Mouse (Mus musculus) embryonic facial prominence, embryonic 14.5 days (tissue): ENCODE measurements at regions not wholly inside any gene's neighbourhood (a gene's known extent, or its start where the extent isn't known, plus 50 kb on each side); places are given as distances from the start of the nearest gene placed in this dataset.

Experiments
- ATAC-seq: fragments of 200-750 bp; cut with Nextera tagmentation; 2 replicates; pipeline ENCODE4 v1.8.0; 2017; ENCODE audit warnings: low read depth, moderate number of reproducible peaks, moderate TSS enrichment
- DNase-seq: peaks from one replicate; pipeline ENCODE4 v3.0.0-alpha.2; 2015; ENCODE audit warnings: low spot score
- H3K27ac ChIP-seq: fragments of 300-500 bp; sonication (generic); replicated peaks from 2 replicates; pipeline ENCODE4 v1.5.1; 2014; ENCODE audit warnings: low read depth, mild to moderate bottlenecking, low read length, moderate library complexity
- H3K27me3 ChIP-seq: fragments of 300-500 bp; sonication (generic); replicated peaks from 2 replicates; pipeline ENCODE4 v1.6.1; 2014; ENCODE audit warnings: low read length; ENCODE audit not compliant: control insufficient read depth, insufficient read depth
- H3K36me3 ChIP-seq: fragments of 300-500 bp; sonication (generic); 2 replicates; pipeline ENCODE4 v1.6.1; 2014; ENCODE audit warnings: low read length, mixed read lengths; ENCODE audit not compliant: control insufficient read depth, insufficient read depth
- H3K4me1 ChIP-seq: fragments of 300-500 bp; sonication (generic); 2 replicates; pipeline ENCODE4 v1.6.1; 2014; ENCODE audit warnings: antibody characterized with exemption, low read length; ENCODE audit not compliant: control insufficient read depth, insufficient read depth
- H3K4me2 ChIP-seq: fragments of 300-500 bp; sonication (generic); 2 replicates; pipeline ENCODE4 v1.6.1; 2014; ENCODE audit warnings: low read depth, mild to moderate bottlenecking, low read length, moderate library complexity, mixed read lengths
- H3K4me3 ChIP-seq: fragments of 300-500 bp; sonication (generic); 2 replicates; pipeline ENCODE4 v1.5.1; 2014; ENCODE audit warnings: low read depth, mild to moderate bottlenecking, low read length
- H3K9ac ChIP-seq: fragments of 300-500 bp; sonication (generic); 2 replicates; pipeline ENCODE4 v1.6.1; 2014; ENCODE audit warnings: low read depth, mild to moderate bottlenecking, low read length, moderate library complexity, mixed read lengths
- H3K9me3 ChIP-seq: fragments of 300-500 bp; sonication (generic); 2 replicates; pipeline ENCODE4 v1.6.1; 2016; ENCODE audit warnings: low read length; ENCODE audit not compliant: control insufficient read depth
- WGBS: fragments of 180-500 bp; shearing (Covaris S2); extraction: QIAGEN DNeasy Blood & Tissue Kit; methylation state at CpG from one replicate; pipeline ENCODE4 v1.1.7; 2014; 5-methylcytosine and 5-hydroxymethylcytosine counted together

DNA sequence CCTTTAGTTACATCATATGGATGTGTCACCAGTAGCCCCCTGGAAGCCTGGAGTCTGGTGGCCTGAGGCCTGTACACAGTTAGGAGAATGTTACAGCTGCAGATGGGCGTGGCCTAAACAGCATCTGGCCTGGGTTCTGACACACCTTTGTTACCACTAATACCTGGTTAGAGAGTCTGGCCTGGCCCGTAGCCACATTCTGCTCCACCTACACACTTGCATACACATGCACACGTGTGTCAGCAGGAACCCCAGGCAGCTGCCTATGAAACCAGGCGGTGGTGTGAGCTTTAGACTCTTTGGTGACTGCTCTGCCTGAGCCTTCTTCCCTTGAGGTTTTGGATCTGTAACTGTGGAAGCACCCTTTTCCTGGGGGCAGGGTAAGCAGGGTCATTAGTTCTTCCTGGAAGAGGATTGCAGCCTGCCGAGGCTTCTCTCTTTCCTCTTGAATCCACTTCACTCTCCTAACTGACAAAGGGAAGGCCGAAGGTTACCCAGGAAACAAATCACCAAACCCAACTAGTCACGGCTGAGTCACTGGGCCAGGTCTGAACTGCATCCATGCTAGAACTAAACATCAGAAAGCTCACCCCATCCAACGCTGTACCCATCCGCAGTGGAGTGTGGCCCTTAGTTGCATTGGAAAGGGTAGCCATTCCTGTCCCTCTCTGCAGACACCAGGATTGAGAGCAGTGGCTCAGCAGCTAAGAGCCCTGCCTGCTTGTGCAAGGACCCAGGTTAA is 71.8 kb upstream of the Mrps10 start:
- H3K9ac ChIP-seq, result no peak overlapping the region
- 80% methylated on average over 9 of the region's 9 CpGs for WGBS
- H3K27me3 ChIP-seq, result no peaks in the 10 kb centered on the region
- no peak overlapping the region for H3K4me3 ChIP-seq
- H3K9me3 ChIP-seq, result no peaks in the 10 kb centered on the region
- H3K27ac ChIP-seq, result no peak overlapping the region
- H3K36me3 ChIP-seq, result no peaks in the 10 kb centered on the region
- DNase-seq, result no peak
- peaks cover 18% of the 10 kb centered on the region for H3K4me1 ChIP-seq
- ATAC-seq, result no peak
- H3K4me2 ChIP-seq, result no peak overlapping the region

DNA sequence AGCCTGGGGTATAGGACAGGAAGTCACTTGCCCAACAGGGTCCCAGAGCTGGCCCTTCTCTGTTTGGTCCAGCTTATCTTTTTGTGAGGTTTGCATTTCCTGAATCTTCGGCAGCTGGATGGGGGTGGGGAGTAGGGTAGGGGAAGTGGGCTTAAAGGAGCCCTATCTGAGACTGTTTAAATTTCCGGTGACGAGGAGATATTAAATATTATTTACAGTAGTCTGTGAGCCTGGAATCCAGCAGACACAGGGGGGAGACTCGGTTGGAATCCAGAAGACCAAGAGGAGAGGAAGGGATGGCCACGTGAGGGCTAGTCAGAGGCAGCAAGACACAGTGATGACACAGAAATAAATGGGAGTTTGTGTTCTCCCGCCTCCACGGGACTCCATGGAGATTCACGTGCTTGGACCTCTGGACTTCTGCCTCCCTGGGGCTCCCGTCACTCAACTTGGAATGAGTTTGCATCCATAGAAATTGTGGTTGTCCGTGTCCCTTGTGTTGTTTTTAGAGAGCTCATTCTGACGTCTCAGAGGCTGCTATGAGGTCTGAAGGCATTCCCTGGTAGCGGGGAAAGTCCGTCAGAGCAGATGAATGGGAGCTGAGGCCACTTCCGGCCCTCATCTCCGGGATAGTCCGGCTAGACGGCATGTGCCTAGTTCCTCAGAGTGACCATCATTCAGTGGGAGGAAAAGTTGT is 73.2 kb upstream of the Mrps10 start:
- ATAC-seq, result no peak
- H3K4me3 ChIP-seq, result no peak overlapping the region
- H3K9ac ChIP-seq, result no peak overlapping the region
- DNase-seq, result no peak
- no peaks in the 10 kb centered on the region for H3K36me3 ChIP-seq
- peak overlapping the region; percentile 48 for H3K27ac ChIP-seq
- H3K27me3 ChIP-seq, result no peaks in the 10 kb centered on the region
- H3K4me2 ChIP-seq, result no peak overlapping the region
- WGBS, result 55% methylated on average over 17 of the region's 17 CpGs
- peaks cover 18% of the 10 kb centered on the region for H3K4me1 ChIP-seq
- no peaks in the 10 kb centered on the region for H3K9me3 ChIP-seq

DNA sequence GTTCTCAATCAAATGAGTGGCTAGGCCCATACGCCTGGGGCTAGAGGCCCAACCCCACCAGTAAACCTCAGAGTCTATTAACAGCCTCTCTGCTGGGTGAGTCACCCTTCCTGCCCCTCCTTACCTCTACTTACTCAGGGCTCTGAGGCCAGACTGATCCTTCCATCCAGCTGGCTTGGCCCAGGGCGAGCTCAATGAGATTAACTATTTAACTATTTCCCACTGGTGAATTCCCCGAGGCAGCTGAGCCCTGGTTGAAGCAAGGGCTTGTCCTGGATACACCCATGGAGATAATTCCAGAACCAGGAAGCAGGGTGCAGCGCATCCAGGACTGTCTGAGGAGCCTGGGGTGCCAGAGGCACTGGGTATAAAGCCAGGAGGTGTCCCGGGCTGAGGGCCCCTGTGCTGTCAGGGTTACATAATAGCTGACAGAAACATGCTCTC is 74.6 kb upstream of the Mrps10 start:
- Histone ChIP-seq H3K27me3 (no peaks in the 10 kb centered on the region), H3K9ac (no peak overlapping the region), H3K9me3 (no peaks in the 10 kb centered on the region), H3K4me1 (peaks cover 18% of the 10 kb centered on the region), H3K36me3 (no peaks in the 10 kb centered on the region), H3K4me3 (no peak overlapping the region), H3K4me2 (no peak overlapping the region), H3K27ac (no peak overlapping the region; the same call in 1 of the 2 replicates)
- WGBS, result 38% methylated on average over 5 of the region's 5 CpGs
- DNase-seq (peak; percentile 65), ATAC-seq (peak; percentile 77)

DNA sequence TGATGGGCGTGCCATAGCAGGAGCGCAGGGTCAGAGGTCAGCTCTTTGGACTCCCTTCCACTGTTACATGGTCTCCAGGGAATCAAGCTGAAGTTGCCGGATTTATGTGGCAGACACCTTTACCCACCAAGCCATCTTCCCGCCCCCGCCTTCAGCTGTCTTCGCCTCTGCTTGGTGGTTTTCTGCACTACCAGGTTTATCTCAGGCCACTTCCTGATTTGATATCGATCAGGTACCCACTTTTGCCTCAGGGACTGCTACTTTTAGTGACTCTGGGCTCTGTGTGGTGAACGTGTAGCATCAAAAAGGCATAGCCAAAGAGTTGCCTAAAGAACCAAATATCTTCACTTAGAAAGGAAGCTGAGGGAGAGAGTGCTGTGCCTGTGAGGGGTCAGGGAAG is 75.5 kb upstream of the Mrps10 start:
- H3K9me3 ChIP-seq, result no peaks in the 10 kb centered on the region
- WGBS, result 88% methylated on average over 8 of the region's 8 CpGs
- DNase-seq, result no peak
- H3K4me1 ChIP-seq, result peaks cover 18% of the 10 kb centered on the region
- no peak overlapping the region for H3K4me3 ChIP-seq
- no peak overlapping the region for H3K27ac ChIP-seq
- no peak overlapping the region for H3K9ac ChIP-seq
- H3K27me3 ChIP-seq, result no peaks in the 10 kb centered on the region
- no peak for ATAC-seq
- no peak overlapping the region for H3K4me2 ChIP-seq
- peaks cover 9% of the 10 kb centered on the region for H3K36me3 ChIP-seq

DNA sequence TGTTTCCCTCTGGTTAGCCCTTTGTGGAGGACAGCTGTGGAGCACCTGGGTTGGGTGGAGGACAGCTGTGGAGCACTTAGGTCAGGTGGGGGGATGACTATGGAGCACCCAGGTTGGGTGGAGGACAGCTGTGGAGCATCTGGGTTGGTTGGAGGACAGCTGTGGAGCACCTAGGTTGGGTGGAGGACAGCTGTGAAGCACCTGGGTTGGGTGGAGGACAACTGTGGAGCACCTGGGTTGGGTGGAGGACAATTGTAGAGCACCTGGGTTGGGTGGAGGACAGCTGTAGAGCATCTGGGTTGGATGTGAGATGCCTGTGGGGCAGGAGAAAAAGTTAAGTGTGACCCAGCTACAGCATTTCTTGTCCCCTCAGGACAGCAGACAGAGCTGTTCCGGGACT is 77.1 kb upstream of the Mrps10 start:
- Histone ChIP-seq H3K4me2 (no peak overlapping the region), H3K27ac (no peak overlapping the region), H3K9ac (no peak overlapping the region), H3K27me3 (no peaks in the 10 kb centered on the region), H3K4me1 (peaks cover 18% of the 10 kb centered on the region), H3K36me3 (peaks cover 21% of the 10 kb centered on the region), H3K9me3 (no peaks in the 10 kb centered on the region), H3K4me3 (no peak overlapping the region)
- ATAC-seq (no peak), DNase-seq (no peak)
- 95% methylated on average over 1 of the region's 1 CpGs for WGBS

DNA sequence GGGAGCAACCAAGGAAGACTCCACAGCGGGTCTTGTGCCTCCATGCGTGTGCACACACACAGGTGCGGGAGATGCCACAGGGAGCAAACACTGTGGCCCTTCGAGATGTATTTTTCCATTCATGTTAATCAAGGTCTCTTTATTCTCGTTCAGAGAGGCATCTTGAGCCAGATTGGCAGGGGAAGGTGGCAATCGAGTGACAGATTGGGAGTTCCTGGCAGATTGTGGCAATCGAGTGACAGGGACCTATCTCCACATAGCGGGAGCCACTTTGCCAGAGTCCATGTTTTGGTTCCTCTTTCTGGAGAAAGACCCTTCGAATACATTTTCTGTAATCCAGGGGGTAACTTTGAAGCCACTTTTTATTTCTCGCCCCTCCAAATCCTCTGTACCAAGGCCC is 83.1 kb upstream of the Mrps10 start:
- Histone ChIP-seq H3K36me3 (peaks cover 26% of the 10 kb centered on the region), H3K27me3 (no peaks in the 10 kb centered on the region), H3K9ac (no peak overlapping the region), H3K4me1 (no peaks in the 10 kb centered on the region), H3K27ac (no peak overlapping the region), H3K4me2 (no peak overlapping the region), H3K9me3 (no peaks in the 10 kb centered on the region), H3K4me3 (no peak overlapping the region)
- ATAC-seq, result no peak
- DNase-seq, result no peak
- 93% methylated on average over 10 of the region's 10 CpGs for WGBS

DNA sequence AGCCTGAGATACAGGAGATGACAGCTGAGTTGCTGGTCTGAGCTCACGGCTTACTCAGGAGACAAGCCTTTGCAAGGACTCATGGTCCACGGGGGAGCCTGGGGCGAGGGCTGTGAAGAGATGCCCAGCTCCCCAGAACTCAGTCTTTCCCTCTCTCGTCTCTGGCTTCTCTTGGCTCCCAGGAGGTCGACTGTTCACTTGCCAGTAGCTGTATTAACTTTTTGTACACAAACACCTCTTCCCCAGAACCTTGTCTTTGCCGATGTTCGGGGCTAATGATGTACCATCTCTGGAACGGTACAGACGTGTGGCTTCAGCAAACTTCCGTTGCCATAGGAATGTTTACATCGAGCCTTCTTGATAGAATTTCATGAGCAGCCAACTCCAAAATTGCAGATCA is 84.5 kb upstream of the Mrps10 start:
- Histone ChIP-seq H3K9me3 (no peaks in the 10 kb centered on the region), H3K27me3 (no peaks in the 10 kb centered on the region), H3K4me2 (no peak overlapping the region), H3K27ac (no peak overlapping the region), H3K36me3 (peaks cover 29% of the 10 kb centered on the region), H3K9ac (no peak overlapping the region), H3K4me1 (no peaks in the 10 kb centered on the region), H3K4me3 (no peak overlapping the region)
- ATAC-seq (no peak), DNase-seq (no peak)
- 78% methylated on average over 11 of the region's 11 CpGs for WGBS

DNA sequence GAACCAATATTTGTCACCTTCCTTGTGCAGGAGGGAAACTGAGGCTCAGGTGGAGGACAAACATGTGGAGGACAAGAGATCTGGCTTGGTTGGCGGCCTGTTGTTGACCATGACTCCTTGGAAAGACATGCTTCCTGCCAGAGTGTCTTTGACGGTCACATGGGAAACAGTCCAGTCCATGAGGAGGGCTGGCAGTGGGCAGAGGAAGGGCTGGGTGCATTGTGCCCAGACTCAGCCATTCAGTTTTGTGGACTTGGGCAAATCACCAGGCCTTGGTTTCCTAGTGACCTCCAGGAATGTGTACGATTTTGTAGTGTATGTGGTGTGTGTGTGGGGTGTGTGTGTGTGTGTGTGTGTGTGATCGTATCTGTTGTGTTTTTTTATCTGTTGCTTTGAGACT is 85.5 kb upstream of the Mrps10 start:
- Histone ChIP-seq H3K27ac (no peak overlapping the region), H3K36me3 (peaks cover 20% of the 10 kb centered on the region), H3K27me3 (no peaks in the 10 kb centered on the region), H3K4me2 (no peak overlapping the region), H3K4me3 (no peak overlapping the region), H3K4me1 (no peaks in the 10 kb centered on the region), H3K9ac (no peak overlapping the region), H3K9me3 (no peaks in the 10 kb centered on the region)
- no peak for ATAC-seq
- WGBS, result 86% methylated on average over 4 of the region's 4 CpGs
- DNase-seq, result no peak

DNA sequence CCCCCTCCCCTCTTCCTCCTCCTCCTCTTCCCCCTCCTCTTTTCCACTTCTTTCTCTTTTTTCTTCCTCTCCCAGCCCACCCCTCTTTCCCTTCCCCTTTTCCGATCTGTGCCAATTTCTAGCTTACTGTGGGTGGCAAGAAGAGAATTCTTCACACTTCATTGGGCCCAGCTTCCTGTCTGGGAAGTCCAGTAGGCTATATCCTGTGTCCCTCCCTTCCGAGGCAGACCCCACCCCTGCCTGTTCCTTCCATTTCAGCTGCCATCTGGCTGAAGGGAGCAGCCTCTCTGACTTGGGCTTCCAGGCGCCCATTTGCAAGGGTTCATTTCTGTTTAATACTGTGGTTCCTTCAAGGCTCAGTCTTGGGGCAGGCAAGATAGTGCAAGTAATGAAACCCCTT is 86.2 kb upstream of the Mrps10 start:
- Histone ChIP-seq H3K36me3 (peaks cover 17% of the 10 kb centered on the region), H3K27ac (no peak overlapping the region), H3K4me2 (no peak overlapping the region), H3K27me3 (no peaks in the 10 kb centered on the region), H3K4me3 (no peak overlapping the region), H3K9me3 (no peaks in the 10 kb centered on the region), H3K4me1 (no peaks in the 10 kb centered on the region), H3K9ac (no peak overlapping the region)
- ATAC-seq (no peak), DNase-seq (no peak)
- 48% methylated on average over 3 of the region's 3 CpGs for WGBS
